Mouse (Mus musculus) hindbrain, postnatal 0 days (tissue): Measurements from ENCODE around the gene Herc4. TPM values are rescaled to one million over a fixed set of nuclear protein-coding genes. Genes with fewer than 3 reads are reported as not detected.

Source experiments
- ATAC-seq: fragments of 200-750 bp; cut with Nextera tagmentation; 2 replicates; pipeline ENCODE4 v1.8.0; 2017; ENCODE audit warnings: mild to moderate bottlenecking, moderate TSS enrichment, moderate library complexity
- DNase-seq: peaks from one replicate; pipeline ENCODE4 v3.0.0-alpha.2; 2015; ENCODE audit warnings: low spot score
- H3K27ac ChIP-seq: fragments of 300-500 bp; sonication (generic); 2 replicates; pipeline ENCODE4 v1.5.1; 2014; ENCODE audit warnings: mild to moderate bottlenecking
- H3K27me3 ChIP-seq: fragments of 300-500 bp; sonication (generic); 2 replicates; pipeline ENCODE4 v1.6.1; 2014; ENCODE audit warnings: low read length, mixed read lengths; ENCODE audit not compliant: insufficient read depth
- H3K36me3 ChIP-seq: fragments of 300-500 bp; sonication (generic); 2 replicates; pipeline ENCODE4 v1.6.1; 2014; ENCODE audit warnings: low read length, mixed read lengths; ENCODE audit not compliant: insufficient read depth
- H3K4me1 ChIP-seq: fragments of 300-500 bp; sonication (generic); 2 replicates; pipeline ENCODE4 v1.6.1; 2014; ENCODE audit warnings: antibody characterized with exemption, low read length, mixed read lengths; ENCODE audit not compliant: insufficient read depth
- H3K4me2 ChIP-seq: fragments of 300-500 bp; sonication (generic); 2 replicates; pipeline ENCODE4 v1.6.1; 2014; ENCODE audit warnings: low read depth, mild to moderate bottlenecking, low read length, moderate library complexity, mixed read lengths
- H3K4me3 ChIP-seq: fragments of 300-500 bp; sonication (generic); 2 replicates; pipeline ENCODE4 v1.5.1; 2014; ENCODE audit warnings: low read length
- H3K9ac ChIP-seq: fragments of 300-500 bp; sonication (generic); replicated peaks from 2 replicates; pipeline ENCODE4 v1.6.1; 2014; ENCODE audit warnings: mild to moderate bottlenecking, low read length, moderate library complexity, mixed read lengths
- H3K9me3 ChIP-seq: fragments of 300-500 bp; sonication (generic); 2 replicates; pipeline ENCODE4 v1.6.1; 2016; ENCODE audit warnings: low read length, mixed read lengths
- CTCF ChIP-seq: IDR thresholded peaks from 2 replicates; pipeline ENCODE4 v1.5.1; 2016; ENCODE audit warnings: antibody characterized with exemption, control low read depth, low read depth
- WGBS: fragments of 180-500 bp; shearing (Covaris S2); extraction: QIAGEN DNeasy Blood & Tissue Kit; methylation state at CpG from one replicate; pipeline ENCODE4 v1.1.7; 2014; 5-methylcytosine and 5-hydroxymethylcytosine counted together
- polyA plus RNA-seq: library from polyadenylated mRNA; unstranded; fragments of >200 nt; fragmentation: Nextera tagmentation; extraction: Ambion mirVana; gene quantifications from 2 replicates; pipeline ENCODE4 v1.2.1, GENCODE M21; 2015
- total RNA-seq: library from RNA; depleted of rRNA; stranded (reverse); fragments of >200 nt; gene quantifications from 2 replicates; pipeline ENCODE4 v1.2.3, GENCODE M21; 2014

Herc4 gene
- total and polyA plus RNA-seq, 2 experiments from 2014 or later, result 18.0 to 52.7 TPM

DNA sequence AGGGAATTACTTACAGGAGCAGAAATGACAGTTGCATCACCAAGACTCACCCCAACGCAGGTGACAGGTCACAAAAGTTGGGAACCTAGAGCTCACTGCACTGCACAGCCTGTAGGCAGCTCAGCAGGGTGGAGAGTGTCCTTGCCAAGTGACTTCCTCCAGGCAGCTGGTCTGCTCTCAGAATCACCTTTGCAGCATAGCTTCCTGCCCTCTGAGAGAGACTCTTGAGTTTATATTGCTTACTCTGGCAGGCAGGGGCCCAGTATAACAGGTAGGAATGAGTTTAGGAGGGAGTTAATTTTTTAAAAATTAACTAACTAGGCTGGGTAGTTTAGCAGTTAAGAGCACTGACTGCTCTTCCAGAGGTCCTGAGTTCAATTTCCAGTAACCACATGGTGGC is 70.1 kb downstream of the Herc4 start:
- H3K27ac ChIP-seq, result no peak overlapping the region
- TF ChIP-seq CTCF, result no peak
- no peak overlapping the region for H3K4me2 ChIP-seq
- H3K9me3 ChIP-seq, result no peaks in the 10 kb centered on the region
- no peak overlapping the region for H3K4me3 ChIP-seq
- H3K27me3 ChIP-seq, result no peaks in the 10 kb centered on the region
- no peaks in the 10 kb centered on the region for H3K4me1 ChIP-seq
- H3K36me3 ChIP-seq, result peaks cover 20% of the 10 kb centered on the region; the same call in 1 of the 2 replicates
- no peak for ATAC-seq
- WGBS, result 89% methylated on average over 1 of the region's 1 CpGs
- H3K9ac ChIP-seq, result no peak overlapping the region
- no peak for DNase-seq

DNA sequence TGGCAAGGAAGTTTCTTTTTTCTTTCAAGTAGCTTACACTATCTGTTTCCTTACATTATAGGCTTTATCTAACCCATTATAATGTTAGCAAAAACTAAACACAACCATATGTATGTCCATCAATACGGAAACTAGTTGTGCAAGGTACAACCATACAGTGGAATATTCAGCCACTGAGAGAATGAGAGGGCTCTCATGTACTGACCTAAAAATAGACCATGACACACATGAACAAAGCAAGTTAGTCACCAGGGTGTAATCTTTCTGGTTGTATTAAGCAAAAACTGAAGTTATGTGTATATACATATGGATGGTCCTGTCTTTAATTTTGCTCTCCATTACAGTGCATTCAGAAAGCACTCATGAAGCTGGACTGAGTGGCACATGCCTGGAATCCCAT is 83.5 kb downstream of the Herc4 start:
- no peaks in the 10 kb centered on the region for H3K27me3 ChIP-seq
- no peak overlapping the region for H3K9ac ChIP-seq
- H3K4me2 ChIP-seq, result no peak overlapping the region
- ATAC-seq (no peak), DNase-seq (no peak)
- no peaks in the 10 kb centered on the region for H3K9me3 ChIP-seq
- no peak overlapping the region for H3K4me3 ChIP-seq
- no peaks in the 10 kb centered on the region for H3K4me1 ChIP-seq
- peaks cover 27% of the 10 kb centered on the region for H3K36me3 ChIP-seq
- no peak for TF ChIP-seq CTCF
- no peak overlapping the region for H3K27ac ChIP-seq
- WGBS, result 93% methylated on average over 1 of the region's 1 CpGs

DNA sequence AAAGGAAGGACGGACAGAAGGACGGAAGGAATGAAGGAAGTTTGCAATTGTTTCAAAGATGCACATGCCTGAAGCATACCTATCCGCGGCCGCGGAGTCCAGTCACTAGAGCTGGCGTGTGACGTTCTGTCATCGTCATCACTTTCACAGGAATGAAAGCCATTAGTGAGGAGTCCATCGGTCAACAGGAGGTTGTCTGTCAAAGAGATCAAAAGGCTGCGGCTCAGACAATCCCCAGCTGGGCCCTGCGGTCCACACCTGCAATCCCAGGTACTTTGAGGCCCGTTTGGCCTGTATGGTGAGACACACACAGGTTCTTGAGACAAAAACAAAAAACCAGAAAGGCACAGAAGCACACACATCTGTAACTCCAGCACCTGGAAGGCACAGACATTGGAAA is 93.3 kb downstream of the Herc4 start:
- Histone ChIP-seq H3K9me3 (no peaks in the 10 kb centered on the region), H3K27me3 (no peaks in the 10 kb centered on the region), H3K4me1 (peaks cover 11% of the 10 kb centered on the region), H3K9ac (peak overlapping the region; percentile 3; the same call in 1 of the 2 replicates), H3K4me3 (peak overlapping the region; percentile 92), H3K27ac (no peak overlapping the region), H3K36me3 (no peaks in the 10 kb centered on the region), H3K4me2 (peak overlapping the region; percentile 84)
- no peak for ATAC-seq
- TF ChIP-seq CTCF, result no peak
- DNase-seq, result no peak
- WGBS, result 54% methylated on average over 13 of the region's 13 CpGs

DNA sequence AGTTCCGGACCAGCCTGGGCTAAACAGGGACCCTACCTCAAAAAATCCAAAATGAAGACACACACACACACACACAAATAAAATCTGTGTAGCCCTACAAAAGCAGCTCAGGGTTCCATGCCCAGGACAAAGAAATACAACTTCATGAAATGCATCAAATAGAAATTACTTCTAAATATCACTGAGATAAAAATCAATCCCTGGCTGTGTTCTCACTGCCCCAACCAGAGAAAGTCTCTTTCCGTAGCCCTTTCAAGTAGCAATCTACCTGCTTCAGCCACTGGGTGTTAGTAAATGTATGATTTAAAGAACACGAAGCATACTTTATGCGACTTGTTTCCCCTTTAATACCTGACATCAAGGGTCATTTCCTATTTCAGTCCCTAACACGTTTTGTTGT is 93.7 kb downstream of the Herc4 start:
- no peaks in the 10 kb centered on the region for H3K9me3 ChIP-seq
- ATAC-seq (no peak), DNase-seq (no peak)
- TF ChIP-seq CTCF, result no peak
- peaks cover 11% of the 10 kb centered on the region for H3K4me1 ChIP-seq
- H3K36me3 ChIP-seq, result no peaks in the 10 kb centered on the region
- peak overlapping the region; percentile 84 for H3K4me2 ChIP-seq
- peak overlapping the region; percentile 92 for H3K4me3 ChIP-seq
- 24% methylated on average over 5 of the region's 5 CpGs for WGBS
- H3K27me3 ChIP-seq, result no peaks in the 10 kb centered on the region
- H3K9ac ChIP-seq, result peak overlapping the region; percentile 3; the same call in 1 of the 2 replicates
- no peak overlapping the region for H3K27ac ChIP-seq

DNA sequence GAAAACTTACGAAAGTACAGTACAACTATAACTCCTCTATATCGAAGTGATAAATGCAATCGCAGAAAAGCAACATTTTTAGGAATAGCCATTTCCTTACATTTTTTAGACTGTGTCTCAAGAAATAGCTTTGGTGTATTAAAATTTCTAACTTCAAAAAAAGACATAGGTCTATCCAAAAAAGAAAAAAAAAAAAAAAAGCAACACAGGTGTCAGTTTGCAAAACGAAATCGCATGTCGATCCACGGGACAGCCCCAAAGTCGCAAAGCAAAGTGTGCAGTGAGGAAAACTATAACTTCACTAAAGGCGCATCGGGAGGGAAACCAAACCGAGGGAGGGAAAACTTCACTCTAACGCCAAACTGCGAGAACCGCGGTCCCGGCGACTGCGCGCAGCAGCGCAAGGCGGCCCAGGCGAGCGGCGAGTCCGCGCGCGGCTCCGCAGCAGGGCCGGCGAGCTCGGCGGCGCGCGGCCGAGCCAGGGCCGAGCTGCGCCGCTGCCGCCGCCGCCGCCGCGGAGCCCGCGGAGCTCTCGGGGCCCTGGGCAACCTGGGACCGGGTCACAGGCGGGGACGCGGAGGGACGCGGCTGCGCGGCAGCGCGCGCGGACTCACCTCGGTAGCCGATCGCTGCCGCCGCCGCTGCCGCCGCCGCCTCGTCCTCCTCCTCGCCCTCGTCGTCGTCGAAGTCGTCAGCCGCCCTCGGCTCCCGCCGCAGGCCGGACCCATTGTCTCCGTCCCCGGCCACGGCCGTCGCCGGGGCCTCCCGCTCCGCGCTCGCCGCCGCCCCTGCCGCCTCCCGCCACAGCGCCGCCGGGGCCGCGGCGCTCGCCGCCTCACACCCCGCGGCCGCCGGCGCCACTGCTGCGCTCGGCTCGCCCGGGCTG is 94.6 kb downstream of the Herc4 start:
- peak overlapping the region; percentile 84 for H3K4me2 ChIP-seq
- H3K4me1 ChIP-seq, result peaks cover 11% of the 10 kb centered on the region
- WGBS, result 1% methylated on average over 71 of the region's 113 CpGs
- H3K9ac ChIP-seq, result peak overlapping the region; percentile 97
- no peak for TF ChIP-seq CTCF
- no peaks in the 10 kb centered on the region for H3K36me3 ChIP-seq
- H3K4me3 ChIP-seq, result peak overlapping the region; percentile 92
- DNase-seq, result peak; percentile 76
- no peaks in the 10 kb centered on the region for H3K27me3 ChIP-seq
- peak overlapping the region; percentile 94 for H3K27ac ChIP-seq
- no peaks in the 10 kb centered on the region for H3K9me3 ChIP-seq
- ATAC-seq, result peak; percentile 87

DNA sequence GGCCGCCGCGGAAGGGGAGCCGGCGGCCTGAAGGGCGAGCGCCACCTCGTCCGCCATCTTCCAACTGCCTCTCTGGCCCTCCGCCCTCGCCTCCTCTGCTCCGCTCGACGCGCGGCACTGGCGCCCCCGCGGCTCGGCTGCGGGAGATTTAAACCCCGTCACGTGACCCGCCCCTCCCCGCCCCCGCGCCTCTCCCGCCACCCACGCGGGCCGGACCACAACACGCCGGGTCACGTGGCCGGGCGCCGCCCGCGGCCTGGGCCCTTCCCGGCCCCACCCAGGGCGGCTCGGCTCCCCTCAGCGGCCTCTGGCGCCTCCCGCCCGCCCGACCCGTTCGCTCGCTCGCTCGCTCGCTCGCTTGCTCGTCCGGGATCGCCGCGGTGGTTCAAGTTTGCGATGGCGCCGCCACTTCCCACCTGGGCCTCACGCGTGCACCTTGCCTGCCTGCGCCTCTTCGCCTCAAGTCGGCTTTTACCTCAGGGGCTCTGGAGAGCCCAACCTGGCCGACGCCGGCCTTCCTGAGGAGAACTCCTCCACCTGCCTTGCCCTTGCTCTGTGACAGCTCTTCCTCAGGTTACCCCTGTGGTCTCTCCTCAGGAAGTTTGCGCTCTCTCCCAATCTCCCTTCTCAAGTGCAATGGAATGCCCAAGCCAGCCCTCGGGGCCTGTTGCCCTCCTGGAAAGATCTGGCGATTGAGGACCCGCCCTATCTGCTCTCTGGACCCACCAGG is 95.5 kb downstream of the Herc4 start:
- Histone ChIP-seq H3K27ac (peak overlapping the region; percentile 94), H3K27me3 (no peaks in the 10 kb centered on the region), H3K36me3 (no peaks in the 10 kb centered on the region), H3K9me3 (no peaks in the 10 kb centered on the region), H3K9ac (peak overlapping the region; percentile 97), H3K4me3 (peak overlapping the region; percentile 92), H3K4me1 (peaks cover 11% of the 10 kb centered on the region), H3K4me2 (peak overlapping the region; percentile 84)
- 1% methylated on average over 37 of the region's 74 CpGs for WGBS
- ATAC-seq (peak; percentile 95), DNase-seq (peak; percentile 95)
- no peak for TF ChIP-seq CTCF

DNA sequence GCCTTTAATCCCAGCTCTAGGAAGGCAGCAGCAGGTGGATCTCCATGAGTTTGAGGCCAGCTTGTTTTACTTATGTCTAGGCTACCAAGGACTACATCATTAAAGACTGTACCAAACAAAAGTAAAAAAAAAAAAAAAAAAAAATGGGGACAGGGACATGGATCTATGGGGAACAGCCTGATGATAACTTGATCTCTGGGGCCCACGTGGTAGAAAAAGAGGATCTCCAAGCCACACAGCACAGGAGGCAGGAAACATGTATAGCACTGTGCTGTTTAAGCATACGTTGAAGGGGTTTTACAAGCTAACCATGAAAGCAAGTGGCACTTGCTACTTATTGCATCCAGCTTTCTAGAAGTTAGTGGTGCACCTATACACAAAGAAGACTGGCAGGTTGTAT is 97.7 kb downstream of the Herc4 start:
- WGBS, result 84% methylated on average over 2 of the region's 2 CpGs
- no peak for TF ChIP-seq CTCF
- no peak overlapping the region for H3K27ac ChIP-seq
- DNase-seq, result no peak
- H3K4me3 ChIP-seq, result no peak overlapping the region
- H3K9ac ChIP-seq, result no peak overlapping the region
- H3K27me3 ChIP-seq, result no peaks in the 10 kb centered on the region
- H3K4me1 ChIP-seq, result peaks cover 11% of the 10 kb centered on the region
- H3K9me3 ChIP-seq, result no peaks in the 10 kb centered on the region
- no peak overlapping the region for H3K4me2 ChIP-seq
- no peak for ATAC-seq
- H3K36me3 ChIP-seq, result no peaks in the 10 kb centered on the region
